Mouse (Mus musculus) left cerebral cortex, adult 2 months (tissue): ENCODE measurements at regions not wholly inside any gene's neighbourhood (a gene's known extent, or its start where the extent isn't known, plus 50 kb on each side); places are given as distances from the start of the nearest gene placed in this dataset.

Experiments
- DNase-seq, 2 experiments: peaks; one replicate each; pipeline ENCODE4 v3.0.0; 2021 to 2022; ENCODE audit warnings: low spot score in 2 of 2, mixed read lengths in 1 of 2; ENCODE audit errors: extremely low spot score in 1 of 2
- H3K27ac ChIP-seq: fragments of 200-600 bp; 2 replicates; pipeline ENCODE4 v1.8.1; 2022
- H3K4me3 ChIP-seq: fragments of 200-600 bp; 2 replicates; pipeline ENCODE4 v1.8.1; 2022
- CTCF ChIP-seq: fragments of 200-600 bp; IDR thresholded peaks from 2 replicates; pipeline ENCODE4 v1.8.1; 2022; ENCODE audit warnings: antibody characterized with exemption, mild to moderate bottlenecking, moderate library complexity
- intact Hi-C: fragments of 180-260 bp; cut with DNase I; formaldehyde crosslinking; loops from one replicate; pipeline ENCODE4 v1.15.1; 2025

- no peak for DNase-seq
- no peak for TF ChIP-seq CTCF
- H3K4me3 ChIP-seq = no peak overlapping the region
- intact Hi-C loops = no loop called here
- no peak overlapping the region for H3K27ac ChIP-seq
Observed at GRCm38 (mm10) chr9:33814739-33815368, 670.8 kb upstream of the Kirrel3 start.

DNA sequence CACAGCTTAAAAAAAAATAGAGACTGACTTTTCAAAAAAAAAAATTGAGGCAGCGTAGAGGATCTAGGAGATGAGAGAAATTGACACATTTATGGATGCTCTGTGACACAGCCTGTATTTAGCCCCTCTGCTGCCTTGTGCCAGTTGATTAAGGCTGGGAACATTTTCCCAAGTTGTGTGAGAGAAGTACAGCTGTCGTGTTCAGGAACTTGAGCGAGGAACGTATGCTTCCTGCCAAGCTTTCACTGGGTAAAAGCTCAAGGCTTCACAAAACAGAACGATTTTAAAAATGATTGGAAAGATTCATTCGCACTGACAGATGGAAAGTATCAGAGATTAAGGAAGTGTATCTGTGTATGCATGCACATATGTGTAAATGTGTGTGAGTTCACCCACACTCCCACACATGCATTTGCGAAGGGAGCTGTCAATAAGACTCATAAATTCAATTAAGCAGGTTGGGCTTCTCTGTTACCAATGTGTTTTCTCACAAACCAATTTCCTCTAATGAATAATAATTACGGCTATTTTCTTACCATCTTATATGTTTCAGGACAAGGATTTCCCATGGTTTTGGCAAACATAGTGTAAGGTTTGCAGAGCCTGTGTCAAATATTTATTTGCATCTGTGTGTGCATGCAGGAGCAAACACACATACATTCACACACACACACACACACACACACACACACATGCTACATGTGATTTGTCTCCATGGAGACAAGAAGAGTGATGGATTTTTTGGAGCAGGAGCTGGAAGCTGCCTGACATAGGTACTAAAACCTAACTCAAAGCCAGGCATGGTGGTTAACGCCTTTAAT lies 662.9 kb upstream of the Kirrel3 start:
- Histone ChIP-seq H3K4me3 (no peak overlapping the region), H3K27ac (no peak overlapping the region)
- peak in 1 of 2 experiments; percentile 11 for DNase-seq
- no peak for TF ChIP-seq CTCF
- intact Hi-C loops = no loop called here

GRCm38 (mm10) chr9:33826116-33826515 lies 659.6 kb upstream of the Kirrel3 start:
- intact Hi-C loops = loop anchor here (2.0 kb wide), 1 partner anchor 497 kb away; no protein-coding TSS in a partner anchor
- Histone ChIP-seq H3K27ac (no peak overlapping the region), H3K4me3 (no peak overlapping the region)
- TF ChIP-seq CTCF = no peak
- no peak for DNase-seq

DNA sequence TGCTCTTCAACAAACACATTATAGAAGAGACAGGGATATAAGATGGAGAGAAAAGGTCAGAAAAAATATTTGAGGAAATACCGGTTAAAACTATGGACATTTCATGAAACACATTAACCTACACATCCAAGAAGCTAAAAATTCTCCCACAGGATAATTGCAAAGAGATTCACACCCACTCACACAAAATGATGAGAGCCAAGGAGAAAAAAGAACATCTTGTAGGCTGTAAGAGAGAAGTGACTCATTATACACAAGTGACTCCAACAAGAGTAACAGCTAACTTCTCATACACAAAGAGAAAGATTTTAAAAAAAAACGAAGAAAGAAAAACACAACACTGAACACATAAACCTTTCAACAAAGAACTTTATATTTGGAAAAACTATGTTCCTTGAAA lies 658.3 kb upstream of the Kirrel3 start:
- H3K4me3 ChIP-seq = no peak overlapping the region
- intact Hi-C loops = loop anchor here (1.0 to 2.0 kb wide), 2 partner anchors 146 to 499 kb away; no protein-coding TSS in a partner anchor
- TF ChIP-seq CTCF = no peak
- H3K27ac ChIP-seq = peak overlapping the region; percentile 48
- DNase-seq = no peak

GRCm38 (mm10) chr9:33837666-33838380 lies 647.9 kb upstream of the Kirrel3 start:
- no peak overlapping the region for H3K27ac ChIP-seq
- H3K4me3 ChIP-seq = no peak overlapping the region
- intact Hi-C loops = no loop called here
- no peak for DNase-seq
- TF ChIP-seq CTCF = no peak

- DNase-seq = no peak
- Histone ChIP-seq H3K4me3 (no peak overlapping the region), H3K27ac (no peak overlapping the region)
- no peak for TF ChIP-seq CTCF
- intact Hi-C loops = loop anchor here (10.0 kb wide), 2 partner anchors 635 to 1165 kb away; partner anchors contain the start of gene Kirrel3
Observed at GRCm38 (mm10) chr9:33849623-33850022, 636.1 kb upstream of the Kirrel3 start.

DNA sequence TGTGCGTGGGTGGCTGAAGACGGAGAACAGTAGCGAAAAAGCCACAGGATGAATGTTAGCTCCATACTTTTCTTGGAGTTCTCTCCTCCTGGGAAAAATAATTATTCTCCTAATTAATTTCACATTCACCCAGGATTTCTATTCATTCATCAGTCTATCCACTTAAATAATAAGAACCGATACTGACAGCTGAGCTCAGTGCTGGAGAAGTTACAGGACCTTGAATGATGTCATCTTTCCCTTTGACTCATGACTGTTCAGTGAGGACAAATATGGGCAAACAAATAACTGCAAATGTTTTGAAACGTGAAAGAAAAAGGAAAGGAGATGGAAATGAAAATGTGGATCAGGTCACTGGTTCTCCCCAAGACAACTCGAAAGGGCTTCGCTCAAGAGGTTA lies 635.7 kb upstream of the Kirrel3 start:
- Histone ChIP-seq H3K4me3 (no peak overlapping the region), H3K27ac (no peak overlapping the region)
- TF ChIP-seq CTCF = no peak
- no peak for DNase-seq
- intact Hi-C loops = loop anchor here (10.0 kb wide), 2 partner anchors 635 to 1165 kb away; partner anchors contain the start of gene Kirrel3

GRCm38 (mm10) chr9:33850993-33851392 lies 634.7 kb upstream of the Kirrel3 start:
- intact Hi-C loops = loop anchor here (10.0 kb wide), 2 partner anchors 634 to 1164 kb away; partner anchors contain the start of gene Kirrel3

DNA sequence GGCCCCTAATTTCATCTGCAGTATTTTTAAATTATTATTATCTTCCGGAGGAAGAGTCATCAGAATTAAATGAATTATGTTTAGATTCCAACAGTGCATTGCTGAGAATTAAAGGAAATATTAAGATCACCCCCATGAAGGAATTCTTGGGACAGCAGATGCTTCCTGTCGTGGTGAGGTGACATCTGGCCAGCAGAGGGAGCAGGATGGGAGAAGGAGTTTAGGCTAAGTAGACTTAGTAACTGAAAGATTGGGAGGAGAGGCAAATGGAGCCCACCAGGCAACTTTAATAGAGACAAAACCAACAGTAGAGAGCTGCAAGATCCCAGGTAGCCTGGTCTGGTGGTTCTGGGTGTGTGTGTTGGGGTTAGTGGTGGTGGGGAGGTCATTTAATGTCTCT lies 629.5 kb upstream of the Kirrel3 start:
- intact Hi-C loops = loop anchor here (10.0 kb wide), 2 partner anchors 629 to 1159 kb away; partner anchors contain the start of gene Kirrel3
- peak; percentile 63 for TF ChIP-seq CTCF
- peak in 1 of 2 experiments; percentile 12 for DNase-seq
- no peak overlapping the region for H3K27ac ChIP-seq
- no peak overlapping the region for H3K4me3 ChIP-seq

More at GRCm38 (mm10) chr9:33850993-33851392, 634.7 kb upstream of the Kirrel3 start:
- Histone ChIP-seq H3K4me3 (no peak overlapping the region), H3K27ac (no peak overlapping the region)
- no peak for DNase-seq
- no peak for TF ChIP-seq CTCF

DNA sequence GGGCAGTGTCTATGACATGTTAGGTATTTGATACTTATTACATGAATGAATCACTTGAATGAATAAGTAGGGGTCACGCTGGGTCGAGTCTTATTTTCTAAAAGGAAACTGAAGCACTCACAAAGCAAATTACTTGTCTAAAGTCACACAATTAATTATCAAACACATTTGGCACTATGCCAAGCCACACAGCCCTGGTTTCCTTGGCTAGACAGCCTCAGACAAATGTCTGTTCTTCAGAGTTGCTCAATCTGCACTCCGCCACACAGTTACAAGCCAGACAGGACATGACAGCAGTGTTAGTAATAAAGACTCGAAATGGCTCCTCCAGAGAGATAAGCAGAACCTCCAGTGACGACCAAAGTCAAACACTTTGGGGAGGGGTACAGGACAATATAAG lies 627.2 kb upstream of the Kirrel3 start:
- intact Hi-C loops = loop anchor here (10.0 kb wide), 2 partner anchors 626 to 1156 kb away; partner anchors contain the start of gene Kirrel3
- no peak for TF ChIP-seq CTCF
- Histone ChIP-seq H3K4me3 (no peak overlapping the region), H3K27ac (no peak overlapping the region)
- DNase-seq = no peak

GRCm38 (mm10) chr9:33868666-33869065 lies 617.0 kb upstream of the Kirrel3 start:
- no peak for DNase-seq
- Histone ChIP-seq H3K27ac (no peak overlapping the region), H3K4me3 (no peak overlapping the region)
- intact Hi-C loops = no loop called here
- no peak for TF ChIP-seq CTCF
